11 mouse cellular contexts compared by ENCODE assay signal in the genomic region with DNA sequence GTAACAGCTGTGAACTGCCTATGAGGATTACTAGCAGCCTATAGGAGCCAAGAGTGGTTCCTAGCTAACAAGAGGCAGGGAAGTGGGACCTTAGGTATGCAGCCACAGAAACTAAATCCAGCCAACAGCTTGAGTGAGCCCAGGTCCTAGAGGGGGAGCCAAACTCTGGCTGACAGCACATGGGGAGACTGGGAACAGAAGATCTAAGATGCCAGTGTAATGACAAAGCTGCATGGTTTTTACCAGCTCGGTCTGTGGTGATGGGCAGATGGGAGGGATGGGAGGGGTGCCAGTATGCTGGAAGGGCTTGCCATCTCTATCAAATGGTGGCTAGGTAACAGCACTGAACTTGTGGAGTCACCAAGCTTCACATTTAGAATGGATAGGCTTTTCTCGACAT.
A peak's percentile ranks its signal among the peaks of the same experiment; 100 is the strongest.
DNase-seq lines count a peak whose midpoint lies in the region.
"Had no signal": no experiment of that assay in that cellular context is flagged by ENCODE, and none has a peak within 500 bp of the region (broad histone marks: within the 10 kb centered on the region; RNA-seq: fewer than 3 reads in every experiment).

No protein-coding gene starts in this region.

- DNase-seq in brain, adult 2 months (ENCODE audit: low read depth, low spot score): peak; percentile 72
- peak; percentile 42 for DNase-seq in cerebellum, adult 11 months
- DNase-seq in cerebellum, postnatal 25 days: peak; percentile 51 to 70
- peak; percentile 52 to 53 for DNase-seq in layer of hippocampus, postnatal 10 days (ENCODE audit: low spot score in 2 of 2)
- DNase-seq in lung, postnatal 25 days (ENCODE audit: low spot score): no peak
- DNase-seq in spleen, adult 18-20 months: no peak
- no peak for DNase-seq in urinary bladder, postnatal 14 days (ENCODE audit: low spot score)
- DNase-seq: adrenal gland, postnatal 10 days; gastrocnemius, postnatal 25 days; heart, postnatal 14 days; right cerebral cortex, adult 18-20 months had no signal

Comparison
In these comparisons a context has a peak if more than half of its experiments do, and no peak if none do; other contexts are left out.
1. DNase-seq: peak in brain, adult 2 months (single experiment), cerebellum, adult 11 months (single experiment), cerebellum, postnatal 25 days (2 of 2) and layer of hippocampus, postnatal 10 days (2 of 2); none in lung, postnatal 25 days (single experiment), spleen, adult 18-20 months (0 of 2) and urinary bladder, postnatal 14 days (single experiment).